Mouse (Mus musculus) cerebellum, adult 2 months (tissue): ENCODE measurements around the gene Zscan2.

Experiments used
- CTCF ChIP-seq: fragments of 200-500 bp; IDR thresholded peaks from 2 replicates; pipeline ENCODE4 v1.5.1; 2011; ENCODE audit warnings: low read depth, mild to moderate bottlenecking, control low read depth, low read length, moderate library complexity, borderline replicate concordance; ENCODE audit not compliant: insufficient read depth
- POLR2A ChIP-seq: fragments of 200-500 bp; IDR thresholded peaks from 2 replicates; pipeline ENCODE4 v1.6.1; 2011; ENCODE audit warnings: low read length, control low read depth, borderline replicate concordance; ENCODE audit not compliant: insufficient read depth

DNA sequence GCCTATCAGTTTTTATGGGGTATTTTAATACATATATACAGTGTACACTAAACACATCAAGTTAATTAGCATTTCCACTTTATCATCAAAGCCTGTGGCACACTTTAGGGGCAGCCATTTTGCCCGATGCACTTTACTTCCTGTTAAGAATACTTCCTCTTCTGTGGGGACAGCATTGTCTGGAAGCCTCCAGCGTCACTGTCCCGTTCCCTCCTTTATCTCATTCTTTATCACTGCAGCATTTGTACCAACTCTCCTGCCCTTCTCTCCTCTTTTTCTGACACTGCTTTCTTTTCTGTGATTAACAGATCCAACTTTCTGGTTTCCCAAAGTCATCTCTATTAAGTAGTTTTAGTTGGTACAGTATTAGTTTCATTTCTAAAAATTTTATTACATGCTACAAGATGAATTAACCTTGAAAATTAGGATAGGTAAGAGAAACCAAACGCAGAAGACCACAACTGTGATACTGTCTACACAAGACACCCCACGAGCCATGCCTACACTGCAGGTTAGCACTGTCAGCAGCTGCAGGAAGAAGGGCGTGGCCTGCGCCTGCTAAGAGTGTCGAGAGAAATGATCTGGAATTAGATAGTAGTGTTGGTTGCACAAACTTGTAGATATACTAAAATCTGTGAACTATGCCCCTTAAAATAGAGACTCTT, 58.4 kb downstream of the Zscan2 start:
- TF ChIP-seq CTCF (no peak), POLR2A (no peak)
